Mouse (Mus musculus) pancreas, adult 10 weeks (tissue): ENCODE data around the gene Adgrg4. TPM values are rescaled to one million over a fixed set of nuclear protein-coding genes. Genes with fewer than 3 reads are reported as not detected.

Source experiments
- polyA plus RNA-seq: library from polyadenylated mRNA; stranded (reverse); fragments of 350-450 nt; fragmentation: Illumina TruSeq; extraction: RNeasy Lipid Tissue Mini Kit (QIAGEN cat#74804); gene quantifications from one replicate; pipeline ENCODE4 v1.2.3, GENCODE M21; 2015; ENCODE audit warnings: low read depth, low replicate concordance; ENCODE audit not compliant: insufficient read depth

The Adgrg4 gene
- not detected for polyA plus RNA-seq

GRCm38 (mm10) chrX:56869863-56870262, at the start of gene Adgrg4:
TSS of gene Adgrg4 (plus strand) at chrX:56870163.

GRCm38 (mm10) chrX:56821765-56822603, 48.0 kb upstream of the Adgrg4 start, which contains the start of gene Map7d3:
TSS of gene Map7d3 (minus strand) at chrX:56822326.

GRCm38 (mm10) chrX:57042774-57043173, 172.8 kb downstream of the Adgrg4 start, which contains the start of gene Brs3:
TSS of gene Brs3 (plus strand) at chrX:57043074.

Other genes starting within 250 kb of the Adgrg4 start
- 25.1 TPM for gene Fhl1, start 138.4 kb upstream of the Adgrg4 start, polyA plus RNA-seq
- gene Map7d3, start 47.8 kb upstream of the Adgrg4 start, polyA plus RNA-seq = not detected
- gene Brs3, start 172.9 kb downstream of the Adgrg4 start, polyA plus RNA-seq = not detected
- gene Htatsf1, start 183.4 kb downstream of the Adgrg4 start, polyA plus RNA-seq = 14.7 TPM
- not detected for gene Vgll1, start 217.9 kb downstream of the Adgrg4 start, polyA plus RNA-seq